Mouse (Mus musculus) adrenal gland, adult 2 months (tissue): Measurements from ENCODE around the gene Batf2. TPM values are rescaled to one million over a fixed set of nuclear protein-coding genes. Genes with fewer than 3 reads are reported as not detected.

Experiments used
- polyA plus RNA-seq: library from polyadenylated mRNA; depleted of rRNA; stranded (reverse); fragments of >200 nt; gene quantifications from 2 replicates; pipeline ENCODE4 v1.2.3, GENCODE M21; 2012; rRNA removed
- total RNA-seq, 2 experiments: library from RNA; stranded (reverse); gene quantifications; 2 replicates each; pipeline ENCODE4 v1.2.3; 2021

Gene Batf2
- total and polyA plus RNA-seq, 3 experiments, result 1.8 to 5.0 (median 2.6) TPM

Other genes with a start within 250 kb of the Batf2 start
Only the 30 nearest of the 31 such genes appear.
- 100 to 1,000 TPM in 1 of 2 experiments, 10 to 100 TPM in 1; 90.6 to 125 TPM for gene Dpf2, start 228.0 kb upstream of the Batf2 start, total RNA-seq
- gene Dpf2, start 228.0 kb upstream of the Batf2 start, polyA plus RNA-seq, result 51.7 and 56.3 TPM in 2 replicates
- gene Cdc42ep2, start 216.2 kb upstream of the Batf2 start, total RNA-seq, result 1 to 10 TPM; 5.5 to 8.0 TPM
- 5.6 and 5.9 TPM in 2 replicates for gene Cdc42ep2, start 216.2 kb upstream of the Batf2 start, polyA plus RNA-seq
- gene Pola2, start 176.8 kb upstream of the Batf2 start, total RNA-seq, result 10 to 100 TPM; 15.9 to 20.4 TPM
- 36.0 and 41.0 TPM in 2 replicates for gene Pola2, start 176.8 kb upstream of the Batf2 start, polyA plus RNA-seq
- gene Slc22a20, start 154.8 kb upstream of the Batf2 start, total RNA-seq, result not detected
- gene Slc22a20, start 154.8 kb upstream of the Batf2 start, polyA plus RNA-seq, result not detected in 2 replicates
- 10 to 100 TPM; 34.9 to 42.1 TPM for gene Capn1, start 125.1 kb upstream of the Batf2 start, total RNA-seq
- 34.8 and 37.9 TPM in 2 replicates for gene Capn1, start 125.1 kb upstream of the Batf2 start, polyA plus RNA-seq
- gene Syvn1, start 94.4 kb upstream of the Batf2 start, total RNA-seq, result 10 to 100 TPM; 54.1 to 71.3 TPM
- 87.3 and 114 TPM in 2 replicates for gene Syvn1, start 94.4 kb upstream of the Batf2 start, polyA plus RNA-seq
- gene Mrpl49, start 83.2 kb upstream of the Batf2 start, total RNA-seq, result 10 to 100 TPM; 64.8 to 67.5 TPM
- gene Mrpl49, start 83.2 kb upstream of the Batf2 start, polyA plus RNA-seq, result 15.8 and 17.0 TPM in 2 replicates
- gene Fau, start 83.1 kb upstream of the Batf2 start, total RNA-seq, result 1,000 to 10,000 TPM; 1,141 to 1,229 TPM
- 984 and 1,350 TPM in 2 replicates for gene Fau, start 83.1 kb upstream of the Batf2 start, polyA plus RNA-seq
- gene Znhit2, start 79.8 kb upstream of the Batf2 start, total RNA-seq, result 10 to 100 TPM; 24.7 to 37.5 TPM
- 134 and 152 TPM in 2 replicates for gene Znhit2, start 79.8 kb upstream of the Batf2 start, polyA plus RNA-seq
- gene Tm7sf2, start 72.6 kb upstream of the Batf2 start, total RNA-seq, result 10 to 100 TPM; 22.0 to 48.3 TPM
- 91.9 and 126 TPM in 2 replicates for gene Tm7sf2, start 72.6 kb upstream of the Batf2 start, polyA plus RNA-seq
- 10 to 100 TPM; 57.1 to 60.0 TPM for gene Vps51, start 63.8 kb upstream of the Batf2 start, total RNA-seq
- 64.4 and 66.3 TPM in 2 replicates for gene Vps51, start 63.8 kb upstream of the Batf2 start, polyA plus RNA-seq
- not detected for gene Tmem262, start 61.0 kb upstream of the Batf2 start, total RNA-seq
- gene Tmem262, start 61.0 kb upstream of the Batf2 start, polyA plus RNA-seq, result 1.0 TPM in 1 of 2 replicates, not detected in the other
- not detected for gene Gm28374, start 58.7 kb upstream of the Batf2 start, total RNA-seq
- gene Gm28374, start 58.7 kb upstream of the Batf2 start, polyA plus RNA-seq, result 0.38 and 0.64 TPM in 2 replicates
- 10 to 100 TPM; 38.9 to 43.5 TPM for gene Zfpl1, start 56.0 kb upstream of the Batf2 start, total RNA-seq
- gene Zfpl1, start 56.0 kb upstream of the Batf2 start, polyA plus RNA-seq, result 91.2 and 122 TPM in 2 replicates
- gene Cdca5, start 56.0 kb upstream of the Batf2 start, total RNA-seq, result under 1 TPM; 0.73 to 0.98 TPM
- gene Cdca5, start 56.0 kb upstream of the Batf2 start, polyA plus RNA-seq, result 0.32 and 0.80 TPM in 2 replicates
- gene AC131692.1, start 46.6 kb upstream of the Batf2 start, total RNA-seq, result not detected
- gene AC131692.1, start 46.6 kb upstream of the Batf2 start, polyA plus RNA-seq, result not detected in 2 replicates
- gene Naaladl1, start 35.2 kb upstream of the Batf2 start, total RNA-seq, result not detected
- 0.09 and 0.13 TPM in 2 replicates for gene Naaladl1, start 35.2 kb upstream of the Batf2 start, polyA plus RNA-seq
- 10 to 100 TPM; 15.7 to 16.5 TPM for gene Sac3d1, start 22.3 kb upstream of the Batf2 start, total RNA-seq
- gene Sac3d1, start 22.3 kb upstream of the Batf2 start, polyA plus RNA-seq, result 92.6 and 97.2 TPM in 2 replicates
- gene Snx15, start 12.7 kb upstream of the Batf2 start, total RNA-seq, result 10 to 100 TPM; 27.0 to 28.2 TPM
- gene Snx15, start 12.7 kb upstream of the Batf2 start, polyA plus RNA-seq, result 76.8 and 81.1 TPM in 2 replicates
- gene Arl2, start 565 bp downstream of the Batf2 start, total RNA-seq, result 10 to 100 TPM; 84.1 to 96.5 TPM
- gene Arl2, start 565 bp downstream of the Batf2 start, polyA plus RNA-seq, result 313 and 329 TPM in 2 replicates
- gene Majin, start 43.4 kb downstream of the Batf2 start, total RNA-seq, result 1 to 10 TPM; 2.4 to 4.1 TPM
- gene Majin, start 43.4 kb downstream of the Batf2 start, polyA plus RNA-seq, result 0.56 and 0.72 TPM in 2 replicates
- 10 to 100 TPM; 18.7 to 23.7 TPM for gene Gpha2, start 85.4 kb downstream of the Batf2 start, total RNA-seq
- 237 and 302 TPM in 2 replicates for gene Gpha2, start 85.4 kb downstream of the Batf2 start, polyA plus RNA-seq
- gene Ppp2r5b, start 94.9 kb downstream of the Batf2 start, total RNA-seq, result 100 to 1,000 TPM in 1 of 2 experiments, 10 to 100 TPM in 1; 87.1 to 123 TPM
- 247 and 266 TPM in 2 replicates for gene Ppp2r5b, start 94.9 kb downstream of the Batf2 start, polyA plus RNA-seq
- gene Atg2a, start 100.7 kb downstream of the Batf2 start, total RNA-seq, result 10 to 100 TPM; 31.0 to 36.0 TPM
- 105 and 108 TPM in 2 replicates for gene Atg2a, start 100.7 kb downstream of the Batf2 start, polyA plus RNA-seq
- gene Ehd1, start 135.7 kb downstream of the Batf2 start, total RNA-seq, result 100 to 1,000 TPM; 129 to 133 TPM
- 470 and 474 TPM in 2 replicates for gene Ehd1, start 135.7 kb downstream of the Batf2 start, polyA plus RNA-seq
- 10 to 100 TPM; 14.4 to 24.6 TPM for gene Cdc42bpg, start 165.5 kb downstream of the Batf2 start, total RNA-seq
- 23.7 and 26.6 TPM in 2 replicates for gene Cdc42bpg, start 165.5 kb downstream of the Batf2 start, polyA plus RNA-seq
- 10 to 100 TPM; 54.6 to 54.8 TPM for gene Men1, start 194.0 kb downstream of the Batf2 start, total RNA-seq
- 71.1 and 71.2 TPM in 2 replicates for gene Men1, start 194.0 kb downstream of the Batf2 start, polyA plus RNA-seq
- gene Map4k2, start 200.2 kb downstream of the Batf2 start, total RNA-seq, result 10 to 100 TPM; 36.1 to 38.5 TPM
- 150 and 161 TPM in 2 replicates for gene Map4k2, start 200.2 kb downstream of the Batf2 start, polyA plus RNA-seq
- gene Sf1, start 222.7 kb downstream of the Batf2 start, total RNA-seq, result 100 to 1,000 TPM; 141 to 286 TPM
- 346 and 350 TPM in 2 replicates for gene Sf1, start 222.7 kb downstream of the Batf2 start, polyA plus RNA-seq
- gene Pygm, start 243.4 kb downstream of the Batf2 start, total RNA-seq, result 10 to 100 TPM; 48.3 to 94.0 TPM
- 97.8 and 115 TPM in 2 replicates for gene Pygm, start 243.4 kb downstream of the Batf2 start, polyA plus RNA-seq